Mouse (Mus musculus) heart, adult 2 months (tissue): ENCODE data around the gene Ola1. TPM values are rescaled to one million over a fixed set of nuclear protein-coding genes. Genes with fewer than 3 reads are reported as not detected.

Source experiments
- DNase-seq, 2 experiments: peaks; one replicate each; pipeline ENCODE4 v3.0.0; 2021
- H3K27ac ChIP-seq: fragments of 200-600 bp; 2 replicates; pipeline ENCODE4 v1.8.1; 2022
- H3K27me3 ChIP-seq: fragments of 200-500 bp; 2 replicates; pipeline ENCODE4 v1.6.1; 2012; ENCODE audit warnings: mild to moderate bottlenecking, low read length, inconsistent platforms, mixed read lengths; ENCODE audit not compliant: control insufficient read depth, insufficient read depth
- H3K36me3 ChIP-seq: fragments of 200-500 bp; 2 replicates; pipeline ENCODE4 v1.6.1; 2012; ENCODE audit warnings: low read length, inconsistent platforms; ENCODE audit not compliant: control insufficient read depth, insufficient read depth
- H3K4me1 ChIP-seq: fragments of 200-500 bp; 2 replicates; pipeline ENCODE4 v1.6.1; 2011; ENCODE audit warnings: low read length; ENCODE audit not compliant: control insufficient read depth, insufficient read depth
- H3K4me3 ChIP-seq: fragments of 200-600 bp; 2 replicates; pipeline ENCODE4 v1.8.1; 2022
- H3K79me2 ChIP-seq: fragments of 200-500 bp; replicated peaks from 2 replicates; pipeline ENCODE4 v1.6.1; 2012; ENCODE audit warnings: mild to moderate bottlenecking, inconsistent platforms, low read length, moderate library complexity, mixed read lengths; ENCODE audit not compliant: control insufficient read depth, insufficient read depth
- H3K9ac ChIP-seq: fragments of 200-500 bp; 2 replicates; pipeline ENCODE4 v1.6.1; 2012; ENCODE audit warnings: low read depth, mild to moderate bottlenecking, control low read depth, inconsistent platforms, low read length, mixed read lengths
- CTCF ChIP-seq: fragments of 200-600 bp; IDR thresholded peaks from 2 replicates; pipeline ENCODE4 v1.8.1; 2022; ENCODE audit warnings: antibody characterized with exemption, mild to moderate bottlenecking, moderate library complexity
- EP300 ChIP-seq: fragments of 200-500 bp; IDR thresholded peaks from 2 replicates; pipeline ENCODE4 v1.6.1; 2011; ENCODE audit warnings: low read depth, low read length, control low read depth; ENCODE audit not compliant: insufficient read depth
- POLR2A ChIP-seq: fragments of 200-500 bp; IDR thresholded peaks from 2 replicates; pipeline ENCODE4 v1.6.1; 2011; ENCODE audit warnings: mild to moderate bottlenecking, low read depth, low read length, control low read depth; ENCODE audit not compliant: insufficient read depth
- WGBS: fragments of 180-500 bp; shearing (Covaris S2); methylation state at CpG from one replicate; pipeline ENCODE4 v1.1.7; 2018; 5-methylcytosine and 5-hydroxymethylcytosine counted together
- intact Hi-C: fragments of 180-260 bp; cut with DNase I; formaldehyde crosslinking; loops from one replicate; pipeline ENCODE4 v1.15.1; 2025
- polyA plus RNA-seq: library from polyadenylated mRNA; depleted of rRNA; stranded (reverse); fragments of >200 nt; gene quantifications from 2 replicates; pipeline ENCODE4 v1.2.3, GENCODE M21; 2012
- total RNA-seq, 2 experiments: library from RNA; stranded (reverse); gene quantifications; 2 replicates each; pipeline ENCODE4 v1.2.3; 2021

The Ola1 gene
- total and polyA plus RNA-seq, 3 experiments, result 6.9 to 39.0 (median 37.8) TPM

DNA sequence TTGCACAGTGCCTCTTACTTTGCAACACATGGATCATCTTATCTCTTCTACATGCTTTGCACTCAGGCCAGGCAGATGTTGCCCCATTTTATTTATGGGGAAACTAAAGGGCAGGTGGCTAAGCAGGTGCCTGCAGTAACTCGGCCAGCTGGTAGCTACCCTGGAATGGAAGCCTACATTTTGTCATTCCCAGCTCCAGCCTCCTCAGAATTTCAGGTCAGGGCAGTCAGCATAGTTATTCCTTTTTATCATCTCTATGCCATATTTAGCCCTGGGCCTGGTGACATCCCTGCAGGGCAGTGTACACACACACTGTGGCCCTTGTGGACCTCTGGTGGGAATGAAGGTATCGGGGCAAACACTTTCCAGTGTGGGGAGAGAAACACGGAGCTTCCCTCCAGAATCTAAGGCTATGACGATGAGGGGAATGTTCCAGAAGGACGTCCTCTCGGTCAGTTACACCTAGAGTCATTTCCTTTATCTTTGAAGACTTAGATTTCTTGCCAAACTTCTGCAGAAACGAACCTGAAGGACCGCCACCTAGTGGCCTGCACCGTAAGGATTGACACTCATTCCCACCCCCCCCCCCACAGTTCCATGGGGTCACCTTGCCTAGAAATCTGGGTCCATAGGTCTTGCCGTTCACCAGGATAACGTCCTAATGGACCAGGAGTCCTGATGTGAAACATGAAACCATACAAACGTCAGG lies 159.0 kb downstream of the Ola1 start:
- Histone ChIP-seq H3K79me2 (no peaks in the 10 kb centered on the region), H3K4me1 (peaks cover 3% of the 10 kb centered on the region), H3K36me3 (no peaks in the 10 kb centered on the region), H3K27me3 (no peaks in the 10 kb centered on the region), H3K27ac (peak overlapping the region; percentile 67), H3K4me3 (peak overlapping the region; percentile 20; the same call in 1 of the 2 replicates), H3K9ac (no peak overlapping the region)
- 11% methylated on average over 12 of the region's 12 CpGs for WGBS
- intact Hi-C loops, result loop anchor here (5.0 kb wide), 1 partner anchor 332 kb away; no protein-coding TSS in a partner anchor
- TF ChIP-seq CTCF (peak; percentile 77), EP300 (peak; percentile 24; the same call in 1 of the 2 replicates), POLR2A (no peak)
- peak; percentile 58 to 68 for DNase-seq

DNA sequence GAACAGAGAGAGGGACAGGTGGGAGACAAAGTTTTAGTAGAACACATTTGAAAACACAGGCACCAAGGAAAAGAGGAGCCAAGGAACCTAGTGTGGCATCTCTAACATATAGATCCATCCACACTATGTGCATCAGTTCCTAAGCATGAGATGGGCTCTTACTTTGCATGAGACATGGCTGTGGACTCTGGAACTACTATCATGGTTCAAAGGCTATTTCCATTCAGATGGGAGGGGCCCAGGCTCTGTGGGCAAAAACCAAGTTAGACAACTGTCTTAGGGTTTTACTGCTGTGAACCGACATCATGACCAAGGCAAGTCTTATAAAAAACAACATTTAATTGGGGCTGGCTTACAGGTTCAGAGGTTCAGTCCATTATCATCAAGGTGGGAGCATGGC lies 160.4 kb downstream of the Ola1 start:
- DNase-seq, result no peak
- H3K36me3 ChIP-seq, result no peaks in the 10 kb centered on the region
- H3K9ac ChIP-seq, result no peak overlapping the region
- no peak overlapping the region for H3K4me3 ChIP-seq
- WGBS, result 93% methylated on average over 1 of the region's 1 CpGs
- intact Hi-C loops, result no loop called here
- H3K79me2 ChIP-seq, result no peaks in the 10 kb centered on the region
- peaks cover 3% of the 10 kb centered on the region for H3K4me1 ChIP-seq
- no peaks in the 10 kb centered on the region for H3K27me3 ChIP-seq
- no peak for TF ChIP-seq POLR2A
- no peak for TF ChIP-seq EP300
- no peak for TF ChIP-seq CTCF
- no peak overlapping the region for H3K27ac ChIP-seq

DNA sequence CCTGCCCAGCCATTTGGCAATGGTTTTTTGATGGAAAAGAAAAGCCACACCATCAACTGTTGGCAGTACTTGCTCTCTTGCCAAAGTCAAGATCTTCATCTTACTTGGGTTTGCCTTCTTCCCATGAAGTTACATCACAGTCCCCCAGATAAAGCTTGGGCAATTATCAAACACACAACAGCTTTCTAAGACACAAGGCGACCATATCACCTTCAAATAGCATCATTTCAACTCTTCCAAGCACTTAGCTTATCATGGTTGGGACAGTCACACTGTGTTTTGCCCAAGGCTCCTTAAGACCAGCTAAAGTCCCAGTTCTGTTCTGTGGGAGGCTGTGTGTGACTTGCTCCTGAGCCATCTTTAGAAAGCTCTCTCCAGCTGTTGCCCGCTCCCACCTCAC lies 161.1 kb downstream of the Ola1 start:
- intact Hi-C loops, result no loop called here
- Histone ChIP-seq H3K9ac (no peak overlapping the region), H3K79me2 (no peaks in the 10 kb centered on the region), H3K4me1 (peaks cover 3% of the 10 kb centered on the region), H3K4me3 (no peak overlapping the region), H3K36me3 (no peaks in the 10 kb centered on the region), H3K27ac (no peak overlapping the region), H3K27me3 (no peaks in the 10 kb centered on the region)
- DNase-seq, result no peak
- WGBS, result 88% methylated on average over 2 of the region's 2 CpGs
- no peak for TF ChIP-seq POLR2A
- no peak for TF ChIP-seq EP300
- no peak for TF ChIP-seq CTCF

DNA sequence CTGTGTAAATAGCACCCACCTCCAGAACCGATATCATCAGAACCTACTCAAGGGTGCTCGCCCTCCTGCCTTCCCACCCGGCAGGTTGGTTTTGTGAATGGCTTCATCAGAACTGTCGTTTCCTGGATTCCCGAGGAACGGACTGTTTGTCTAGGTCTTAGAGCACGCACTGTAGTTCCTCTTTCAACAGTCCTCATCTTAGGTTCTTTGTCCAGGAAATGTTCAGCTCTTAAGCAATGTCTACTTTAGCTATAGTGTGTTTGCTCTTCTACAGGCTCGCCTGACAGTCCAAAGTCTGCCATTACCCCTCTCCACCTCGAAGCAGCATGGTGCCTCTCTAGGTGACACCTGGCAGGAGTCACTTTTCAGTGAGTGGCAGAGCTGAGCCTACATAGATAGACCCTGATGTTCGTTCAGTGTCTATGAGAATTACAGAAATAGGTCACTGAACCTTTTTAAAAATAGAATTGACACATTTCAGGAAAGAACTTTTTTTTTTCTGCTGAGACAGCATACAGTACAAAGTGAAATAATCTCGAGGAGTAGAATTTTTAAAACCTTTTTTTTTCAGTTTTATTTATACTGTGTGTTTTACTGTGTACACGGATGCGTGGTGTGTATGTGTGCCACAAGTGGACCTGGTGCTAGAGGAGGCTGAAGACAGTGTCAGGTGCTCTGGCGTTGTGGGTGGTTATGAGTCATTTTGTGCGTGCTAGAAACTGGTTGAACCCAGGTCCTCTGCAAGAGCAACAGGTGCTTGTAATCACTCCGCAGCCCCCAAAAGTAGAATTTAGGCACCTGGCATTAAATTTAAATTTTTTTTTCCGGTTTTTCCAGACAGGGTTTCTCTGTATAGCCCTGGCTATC lies 162.4 kb downstream of the Ola1 start:
- no peak overlapping the region for H3K9ac ChIP-seq
- intact Hi-C loops, result no loop called here
- H3K27ac ChIP-seq, result no peak overlapping the region
- peak; percentile 27 to 28 for DNase-seq
- no peak for TF ChIP-seq POLR2A
- no peak for TF ChIP-seq CTCF
- no peak for TF ChIP-seq EP300
- H3K79me2 ChIP-seq, result no peaks in the 10 kb centered on the region
- H3K27me3 ChIP-seq, result no peaks in the 10 kb centered on the region
- 63% methylated on average over 17 of the region's 17 CpGs for WGBS
- H3K4me3 ChIP-seq, result no peak overlapping the region
- H3K4me1 ChIP-seq, result peaks cover 3% of the 10 kb centered on the region
- H3K36me3 ChIP-seq, result no peaks in the 10 kb centered on the region

DNA sequence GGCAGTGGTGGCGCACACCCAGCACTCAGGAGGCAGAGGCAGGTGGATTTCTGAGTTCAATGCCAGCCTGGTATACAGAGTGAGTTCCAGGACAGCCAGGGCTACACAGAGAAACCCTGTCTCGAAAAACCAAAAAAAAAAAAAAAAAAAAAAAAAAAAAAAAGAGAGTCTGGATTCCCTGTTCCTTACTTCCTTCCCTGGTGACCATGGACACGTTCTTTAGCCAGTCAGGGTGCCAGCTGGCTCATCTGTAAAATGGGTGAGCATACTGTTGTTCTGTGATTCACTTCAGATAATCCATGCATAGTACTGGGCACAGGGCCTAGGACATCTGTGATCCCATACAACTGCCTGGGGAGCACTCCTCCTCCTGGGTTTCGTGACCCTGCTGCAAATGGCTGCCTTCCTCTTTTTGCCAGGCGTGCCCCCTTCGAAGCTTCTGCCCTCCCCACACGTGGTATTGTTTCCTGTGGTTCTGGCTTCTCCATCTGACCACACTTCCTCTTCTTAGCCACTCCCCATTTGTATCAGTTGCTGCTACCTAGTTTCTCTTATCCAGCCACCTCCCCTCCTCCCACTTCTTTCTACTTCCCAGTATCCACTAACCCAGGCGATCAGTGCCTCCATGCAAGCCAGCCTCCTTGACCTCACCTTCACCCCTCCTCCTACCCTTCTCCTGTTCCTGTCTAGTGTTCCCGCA lies 164.8 kb downstream of the Ola1 start:
- TF ChIP-seq CTCF (no peak), EP300 (0 out of 2 replicates have a peak, but pooled peaks have one; percentile 49)
- intact Hi-C loops, result no loop called here

More for the DNA sequence above, 164.8 kb downstream of the Ola1 start:
- Histone ChIP-seq H3K4me3 (no peak overlapping the region), H3K79me2 (no peaks in the 10 kb centered on the region), H3K9ac (no peak overlapping the region), H3K4me1 (no peaks in the 10 kb centered on the region; the same call in none of the 2 replicates), H3K36me3 (no peaks in the 10 kb centered on the region), H3K27me3 (no peaks in the 10 kb centered on the region), H3K27ac (no peak overlapping the region)
- 75% methylated on average over 9 of the region's 9 CpGs for WGBS
- DNase-seq, result peak; percentile 46 to 73
